Mouse (Mus musculus): Measurements from ENCODE around the gene Sf3a2.

- TF ChIP-seq CTCF (IDR thresholded peaks at IDR 0.05; ENCODE audit: borderline replicate concordance, control insufficient read depth, extremely low read depth, insufficient read depth, low read length, poor library complexity) (no peak), POLR2A (IDR thresholded peaks at IDR 0.05; ENCODE audit: control insufficient read depth, extremely low read depth, insufficient read depth, low read length, poor library complexity) (no peak)
Observed at GRCm38 (mm10) chr10:80768365-80768764, 29.6 kb upstream of the Sf3a2 start.

Measured in thymus, adult 2 months (tissue).